Mouse (Mus musculus) kidney, embryonic 15.5 days (tissue): ENCODE data around the gene P4hb. TPM values are rescaled to one million over a fixed set of nuclear protein-coding genes. Genes with fewer than 3 reads are reported as not detected.
A peak's percentile ranks its signal among the peaks of the same experiment; 100 is the strongest.
"Not testable (repeated sequence)": the region's sequence is repeated elsewhere in the genome, so short reads cannot be mapped to it uniquely, and the experiment has no call there.

Experiments
- ATAC-seq: fragments of 200-750 bp; cut with Nextera tagmentation; replicated peaks from 2 replicates; pipeline ENCODE4 v1.8.0; 2017; ENCODE audit warnings: moderate TSS enrichment; ENCODE audit not compliant: low FRiP score
- H3K27ac ChIP-seq: fragments of 300-500 bp; sonication (generic); 2 replicates; pipeline ENCODE4 v1.5.1; 2015; ENCODE audit warnings: mild to moderate bottlenecking, inconsistent platforms
- H3K27me3 ChIP-seq: fragments of 300-500 bp; sonication (generic); 2 replicates; pipeline ENCODE4 v1.6.1; 2015; ENCODE audit warnings: inconsistent platforms
- H3K36me3 ChIP-seq: fragments of 300-500 bp; sonication (generic); 2 replicates; pipeline ENCODE4 v1.6.1; 2015; ENCODE audit warnings: inconsistent platforms
- H3K4me1 ChIP-seq: fragments of 300-500 bp; sonication (generic); 2 replicates; pipeline ENCODE4 v1.6.1; 2015; ENCODE audit warnings: inconsistent platforms
- H3K4me2 ChIP-seq: fragments of 300-500 bp; sonication (generic); 2 replicates; pipeline ENCODE4 v1.6.1; 2015; ENCODE audit warnings: moderate library complexity, mild to moderate bottlenecking, inconsistent platforms
- H3K4me3 ChIP-seq: fragments of 300-500 bp; sonication (generic); replicated peaks from 2 replicates; pipeline ENCODE4 v1.5.1; 2015; ENCODE audit warnings: mild to moderate bottlenecking, inconsistent platforms
- H3K9ac ChIP-seq: fragments of 300-500 bp; sonication (generic); 2 replicates; pipeline ENCODE4 v1.6.1; 2015; ENCODE audit warnings: mild to moderate bottlenecking, inconsistent platforms
- H3K9me3 ChIP-seq: fragments of 300-500 bp; sonication (generic); replicated peaks from 2 replicates; pipeline ENCODE4 v1.6.1; 2016; ENCODE audit warnings: inconsistent platforms
- WGBS: fragments of 180-500 bp; shearing (Covaris S2); methylation state at CpG from one replicate; pipeline ENCODE4 v1.1.7; 2015; ENCODE audit warnings: mixed read lengths; 5-methylcytosine and 5-hydroxymethylcytosine counted together
- polyA plus RNA-seq: library from polyadenylated mRNA; unstranded; fragments of >200 nt; fragmentation: Nextera tagmentation; extraction: Ambion mirVana; gene quantifications from 2 replicates; pipeline ENCODE4 v1.2.1, GENCODE M21; 2015

P4hb gene
- polyA plus RNA-seq, 1 experiment from 2014 or later: 736 TPM

- ATAC-seq: no peak
- H3K9me3 ChIP-seq: no peaks in the 10 kb centered on the region
- peaks cover 29% of the 10 kb centered on the region for H3K4me1 ChIP-seq
- H3K36me3 ChIP-seq: peaks cover 66% of the 10 kb centered on the region
- 100% methylated on average over 1 of the region's 1 CpGs for WGBS
- H3K27ac ChIP-seq: no peak overlapping the region
- H3K4me2 ChIP-seq: no peak overlapping the region
- H3K9ac ChIP-seq: no peak overlapping the region
- H3K4me3 ChIP-seq: no peak overlapping the region
- no peaks in the 10 kb centered on the region for H3K27me3 ChIP-seq
Measured at GRCm38 (mm10) chr11:120583937-120584336, 10.9 kb upstream of the P4hb start.

DNA sequence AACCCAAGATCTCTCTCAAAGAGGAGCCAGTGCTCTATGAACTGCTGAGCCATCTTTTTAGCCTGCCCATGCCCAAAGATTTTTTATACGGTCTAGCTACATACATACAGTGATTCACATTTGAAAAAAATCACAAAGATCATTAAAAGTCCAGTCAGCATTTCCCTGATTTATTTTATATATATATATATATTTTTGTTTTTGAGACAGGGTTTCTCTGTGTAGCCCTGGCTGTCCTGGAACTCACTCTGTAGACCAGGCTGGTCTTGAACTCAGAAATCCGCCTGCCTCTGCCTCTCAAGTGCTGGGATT is 9.9 kb upstream of the P4hb start:
- H3K9ac ChIP-seq, H3K9me3 ChIP-seq, H3K27me3 ChIP-seq, H3K4me3 ChIP-seq, ATAC-seq, H3K4me2 ChIP-seq: not testable (repeated sequence)
- Histone ChIP-seq H3K36me3 (peaks cover 66% of the 10 kb centered on the region), H3K27ac (peak overlapping the region; percentile 94; the same call in 1 of the 2 replicates), H3K4me1 (peaks cover 39% of the 10 kb centered on the region)
- WGBS: 92% methylated on average over 2 of the region's 2 CpGs

DNA sequence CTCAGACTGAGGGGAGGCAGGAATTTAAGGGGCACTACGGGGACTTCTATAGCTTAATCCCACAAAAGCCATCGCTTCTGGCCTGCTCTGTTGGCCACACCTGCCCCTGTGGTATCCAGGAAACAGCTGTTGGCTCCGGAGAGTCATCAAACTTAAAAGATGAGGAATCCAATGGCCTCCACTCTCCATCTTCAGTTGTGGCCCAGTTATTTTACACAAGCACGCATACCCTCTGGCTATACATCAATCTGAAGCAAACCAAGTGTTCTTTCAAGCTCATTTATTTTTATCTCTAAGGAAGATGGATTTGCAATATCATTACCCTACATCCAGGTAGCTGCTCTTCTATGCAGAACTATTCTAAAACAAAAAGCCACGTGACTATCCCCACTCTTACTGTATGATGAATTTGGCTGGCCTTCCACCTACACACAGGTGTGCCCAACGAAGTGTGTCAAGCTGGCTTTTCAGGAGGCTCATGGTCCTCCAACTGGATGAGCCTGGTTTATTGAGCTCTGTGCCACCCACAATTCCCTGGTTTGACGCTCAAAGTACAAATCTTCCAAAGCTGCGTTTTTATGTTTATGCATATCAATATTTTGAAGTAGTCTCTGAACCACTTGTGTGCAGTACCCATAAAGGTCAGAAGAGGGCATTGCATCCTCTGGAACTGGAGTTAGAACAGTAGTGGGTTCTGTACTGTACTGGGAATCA is 9.4 kb upstream of the P4hb start:
- Histone ChIP-seq H3K4me2 (peak overlapping the region; percentile 90), H3K27me3 (no peaks in the 10 kb centered on the region), H3K9me3 (no peaks in the 10 kb centered on the region), H3K36me3 (peaks cover 66% of the 10 kb centered on the region), H3K4me1 (peaks cover 44% of the 10 kb centered on the region), H3K9ac (peak overlapping the region; percentile 96), H3K4me3 (peak overlapping the region; percentile 95), H3K27ac (peak overlapping the region; percentile 94)
- no peak for ATAC-seq
- 71% methylated on average over 8 of the region's 8 CpGs for WGBS

- WGBS: 5% methylated on average over 66 of the region's 75 CpGs
- peak; percentile 15; the same call in 1 of the 2 replicates for ATAC-seq
- Histone ChIP-seq H3K27ac (peak within 1 kb of the TSS; percentile 94), H3K9ac (peak within 1 kb of the TSS; percentile 96), H3K4me3 (peak within 1 kb of the TSS; percentile 95), H3K4me2 (peak within 1 kb of the TSS; percentile 90), H3K36me3 (peaks cover 62% of the 10 kb centered on the region), H3K9me3 (no peaks in the 10 kb centered on the region), H3K4me1 (peaks cover 48% of the 10 kb centered on the region), H3K27me3 (no peaks in the 10 kb centered on the region)
Measured at GRCm38 (mm10) chr11:120581490-120582267, 8.6 kb upstream of the P4hb start, which contains the start of gene Arhgdia. Gene Arhgdia (minus strand): TSS chr11:120581624.

DNA sequence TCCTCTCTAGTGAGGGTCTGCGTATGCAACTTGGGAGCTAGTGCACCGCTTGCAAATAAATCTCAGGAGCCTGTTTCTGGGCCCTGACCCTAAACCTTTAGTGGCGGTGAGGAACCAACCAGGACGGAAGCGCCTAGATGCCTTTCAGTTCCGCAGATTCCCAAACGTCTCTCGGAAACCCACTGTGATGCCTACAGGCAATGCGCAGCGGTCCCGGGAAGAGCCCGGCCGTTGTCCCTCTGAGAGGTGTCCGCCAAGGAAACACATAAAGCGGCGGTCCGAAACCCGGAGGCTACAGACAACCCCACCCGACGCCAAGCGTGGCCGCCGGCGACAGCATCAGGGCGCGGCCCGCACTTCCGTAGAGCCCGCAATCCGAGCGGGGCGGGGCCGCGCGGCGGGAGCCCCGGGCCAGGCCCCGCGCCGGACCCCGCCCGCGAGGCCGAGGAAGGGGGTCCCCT is 7.8 kb upstream of the P4hb start:
- H3K4me1 ChIP-seq: peaks cover 48% of the 10 kb centered on the region
- WGBS: 1% methylated on average over 43 of the region's 44 CpGs
- H3K4me3 ChIP-seq: peak overlapping the region; percentile 95
- peak overlapping the region; percentile 90 for H3K4me2 ChIP-seq
- peak overlapping the region; percentile 96 for H3K9ac ChIP-seq
- H3K9me3 ChIP-seq: no peaks in the 10 kb centered on the region
- peaks cover 55% of the 10 kb centered on the region for H3K36me3 ChIP-seq
- peak overlapping the region; percentile 94 for H3K27ac ChIP-seq
- no peaks in the 10 kb centered on the region for H3K27me3 ChIP-seq
- peak; percentile 30; the same call in 1 of the 2 replicates for ATAC-seq

GRCm38 (mm10) chr11:120580190-120580589 is 7.1 kb upstream of the P4hb start:
- peak overlapping the region; percentile 95 for H3K4me3 ChIP-seq
- no peak for ATAC-seq
- peaks cover 48% of the 10 kb centered on the region for H3K4me1 ChIP-seq
- H3K9ac ChIP-seq: peak overlapping the region; percentile 96
- H3K27ac ChIP-seq: peak overlapping the region; percentile 94
- WGBS: 56% methylated on average over 7 of the region's 7 CpGs
- no peaks in the 10 kb centered on the region for H3K27me3 ChIP-seq
- peak overlapping the region; percentile 90 for H3K4me2 ChIP-seq
- H3K9me3 ChIP-seq: no peaks in the 10 kb centered on the region
- peaks cover 47% of the 10 kb centered on the region for H3K36me3 ChIP-seq

DNA sequence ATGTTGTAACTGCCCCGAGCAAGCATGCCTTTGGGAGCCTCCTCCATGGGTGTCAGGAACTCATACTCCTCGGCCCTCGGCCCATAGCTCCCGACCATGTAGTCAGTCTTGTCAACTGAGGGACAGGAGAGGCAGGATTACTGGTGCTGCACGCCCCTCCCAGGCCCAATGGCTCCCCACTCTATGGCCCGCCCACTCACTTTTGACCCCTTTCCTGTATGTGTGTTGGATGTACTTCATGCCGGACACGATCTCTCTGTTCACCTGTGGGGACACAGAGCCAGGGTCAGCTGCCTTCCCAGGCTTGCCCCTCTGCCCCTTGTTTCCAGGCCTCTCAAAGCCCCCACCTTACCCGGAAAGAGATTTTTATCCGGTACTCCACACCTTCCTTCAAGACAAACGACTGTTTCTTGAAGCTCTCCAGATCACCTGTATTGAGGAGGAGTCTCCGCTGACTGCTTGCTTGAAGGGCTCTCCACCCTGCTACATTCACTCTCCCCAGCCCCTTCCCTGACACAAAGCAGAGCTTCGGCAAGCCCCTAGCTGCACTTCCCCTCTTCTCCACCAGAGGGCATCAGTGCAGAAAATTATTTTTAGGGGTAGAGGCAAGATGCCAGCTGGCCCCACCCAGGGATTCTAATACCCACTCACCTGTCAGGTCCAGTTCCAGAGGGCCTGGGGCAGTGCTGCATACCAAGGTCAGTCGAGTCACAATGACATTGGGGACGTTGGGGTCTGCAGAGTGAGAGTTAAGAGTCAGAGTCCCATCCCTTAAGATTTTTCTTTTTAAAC is 6.5 kb upstream of the P4hb start:
- Histone ChIP-seq H3K27ac (peak overlapping the region; percentile 94), H3K4me1 (peaks cover 51% of the 10 kb centered on the region), H3K4me2 (peak overlapping the region; percentile 90), H3K27me3 (no peaks in the 10 kb centered on the region), H3K9ac (peak overlapping the region; percentile 96), H3K4me3 (peak overlapping the region; percentile 95), H3K36me3 (peaks cover 41% of the 10 kb centered on the region), H3K9me3 (no peaks in the 10 kb centered on the region)
- peak; percentile 12; the same call in 1 of the 2 replicates for ATAC-seq
- WGBS: 45% methylated on average over 15 of the region's 15 CpGs

DNA sequence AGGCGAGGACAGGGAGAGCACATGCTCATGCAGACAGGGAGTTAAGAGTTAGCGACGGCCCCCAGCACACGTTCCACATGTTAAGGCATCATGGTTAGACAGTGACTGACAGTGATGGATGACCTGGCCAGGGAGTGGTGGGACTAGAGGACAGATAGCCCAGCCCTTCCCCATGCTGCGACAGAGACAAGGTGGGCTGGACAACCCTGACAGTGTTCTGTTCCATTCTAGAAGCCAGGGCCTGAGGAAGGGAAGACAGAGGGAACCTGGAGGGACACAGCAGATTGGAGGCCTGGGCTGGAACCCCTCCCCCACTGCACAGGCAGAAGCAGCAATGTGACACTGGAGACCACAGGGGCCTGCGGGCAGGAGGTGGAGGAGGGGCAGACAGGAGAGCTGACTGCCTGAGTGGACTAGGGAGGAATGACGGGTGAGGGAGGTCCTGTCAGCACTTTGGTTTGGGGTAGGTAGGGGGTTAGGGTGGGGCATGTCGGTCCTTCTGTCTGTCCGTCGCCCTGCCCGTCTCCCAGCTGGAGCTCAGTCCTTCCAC is 5.7 kb upstream of the P4hb start:
- Histone ChIP-seq H3K9me3 (no peaks in the 10 kb centered on the region), H3K4me2 (0 out of 2 replicates have a peak overlapping the region, but pooled peaks have one; percentile 90), H3K9ac (no peak overlapping the region), H3K4me1 (peaks cover 56% of the 10 kb centered on the region), H3K36me3 (peaks cover 33% of the 10 kb centered on the region), H3K27me3 (no peaks in the 10 kb centered on the region), H3K27ac (peak overlapping the region; percentile 94), H3K4me3 (peak overlapping the region; percentile 95; the same call in 1 of the 2 replicates)
- ATAC-seq: 0 out of 2 replicates have a peak, but pooled peaks have one; percentile 10
- 63% methylated on average over 11 of the region's 11 CpGs for whole genome bisulfite sequencing

DNA sequence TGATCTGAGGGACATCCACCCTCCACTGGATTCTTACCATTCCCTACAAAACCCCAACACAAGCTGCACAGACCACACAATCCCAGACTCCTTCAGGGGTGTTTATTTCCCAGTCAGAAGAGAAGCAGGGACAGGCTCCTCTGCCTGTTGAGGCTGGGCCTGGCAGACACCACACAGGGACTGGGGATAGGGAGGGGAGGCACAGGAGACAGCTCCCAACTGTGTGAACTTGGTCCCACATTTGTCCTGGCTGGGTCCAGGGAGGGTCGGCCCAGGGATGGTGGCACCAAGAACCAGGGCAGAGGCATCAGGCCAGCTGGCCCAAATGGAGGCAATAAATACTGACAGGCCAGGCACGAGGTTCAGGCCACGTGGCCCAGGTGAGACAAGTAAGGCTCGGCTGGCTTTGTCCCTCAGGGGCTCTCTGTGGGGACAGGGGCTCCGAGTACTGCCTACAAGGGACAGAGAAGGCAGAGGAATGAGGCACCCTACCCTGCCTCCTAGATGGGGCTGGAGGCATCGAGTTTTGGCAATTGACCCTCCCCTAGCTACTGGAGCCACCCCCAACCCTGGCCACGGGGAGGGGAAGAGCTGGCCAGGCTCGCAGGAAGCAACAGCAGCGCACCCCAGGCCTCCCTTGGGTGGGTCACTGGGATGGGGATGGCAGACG is 5.1 kb upstream of the P4hb start:
- Histone ChIP-seq H3K4me1 (peaks cover 56% of the 10 kb centered on the region), H3K36me3 (peaks cover 32% of the 10 kb centered on the region), H3K4me3 (no peak overlapping the region), H3K4me2 (no peak overlapping the region), H3K9me3 (no peaks in the 10 kb centered on the region), H3K27me3 (no peaks in the 10 kb centered on the region), H3K27ac (peak overlapping the region; percentile 94), H3K9ac (no peak overlapping the region)
- ATAC-seq: no peak
- 69% methylated on average over 10 of the region's 10 CpGs for WGBS

GRCm38 (mm10) chr11:120577211-120578023 is 4.4 kb upstream of the P4hb start:
- H3K9me3 ChIP-seq: no peaks in the 10 kb centered on the region
- H3K4me1 ChIP-seq: peaks cover 53% of the 10 kb centered on the region
- H3K9ac ChIP-seq: no peak overlapping the region
- peak overlapping the region; percentile 94 for H3K27ac ChIP-seq
- 78% methylated on average over 7 of the region's 7 CpGs for WGBS
- H3K4me3 ChIP-seq: no peak overlapping the region
- H3K27me3 ChIP-seq: no peaks in the 10 kb centered on the region
- H3K4me2 ChIP-seq: no peak overlapping the region
- no peak for ATAC-seq
- peaks cover 28% of the 10 kb centered on the region for H3K36me3 ChIP-seq
